Mouse (Mus musculus) hematopoietic multipotent progenitor cell, adult 10-12 weeks (in vitro differentiated cells): ENCODE measurements around the gene Vmn1r115. TPM values are rescaled to one million over a fixed set of nuclear protein-coding genes. Genes with fewer than 3 reads are reported as not detected.

Experiments used
- polyA plus RNA-seq: library from polyadenylated mRNA; stranded (reverse); fragments of >175 nt; gene quantifications from 2 replicates; pipeline ENCODE4 v1.2.3, GENCODE M21; 2012; ENCODE audit warnings: low replicate concordance

Gene Vmn1r115
- polyA plus RNA-seq, result not detected in 2 replicates

DNA sequence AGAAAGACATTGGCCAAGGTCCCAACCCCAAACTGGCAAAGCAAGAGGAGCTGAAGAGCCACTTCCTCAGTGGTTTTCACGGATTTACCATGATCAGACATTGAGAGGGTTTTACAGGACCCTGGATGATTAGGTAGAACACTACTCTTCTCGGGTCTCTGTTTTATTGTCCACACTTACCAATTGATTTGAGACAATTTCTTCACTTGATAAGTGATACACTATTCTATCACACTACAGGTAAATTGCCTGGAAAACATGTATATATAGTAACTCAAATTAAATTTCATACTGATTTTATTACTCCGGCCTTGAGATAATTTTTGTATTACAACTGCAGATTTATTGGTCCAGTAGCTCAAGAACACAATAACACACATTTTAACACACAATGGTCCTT, at the start of gene Vmn1r115:
Gene Vmn1r115, minus strand, starts transcription at position 101 of the 400 bp plus-strand sequence.

DNA sequence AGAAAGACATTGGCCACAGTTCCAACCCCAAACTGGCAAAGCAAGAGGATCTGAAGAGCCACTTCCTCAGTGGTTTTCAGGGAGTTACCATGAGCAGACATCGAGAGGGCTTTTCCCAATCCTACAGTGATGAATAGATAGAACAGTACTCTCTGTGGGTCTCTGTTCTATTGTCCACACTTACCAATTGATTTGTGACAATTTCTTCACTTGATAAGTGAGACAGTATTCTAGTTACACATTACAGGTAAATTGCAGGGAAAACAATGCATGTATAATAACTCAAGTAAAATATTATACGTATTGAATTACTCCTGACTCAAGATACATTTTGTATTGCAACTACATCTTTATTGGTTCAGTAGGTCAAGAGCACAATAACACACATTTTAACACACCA, 39.2 kb upstream of the Vmn1r115 start, which contains the start of gene Vmn1r117:
Gene Vmn1r117, minus strand, starts transcription at position 101 of the 400 bp plus-strand sequence.

DNA sequence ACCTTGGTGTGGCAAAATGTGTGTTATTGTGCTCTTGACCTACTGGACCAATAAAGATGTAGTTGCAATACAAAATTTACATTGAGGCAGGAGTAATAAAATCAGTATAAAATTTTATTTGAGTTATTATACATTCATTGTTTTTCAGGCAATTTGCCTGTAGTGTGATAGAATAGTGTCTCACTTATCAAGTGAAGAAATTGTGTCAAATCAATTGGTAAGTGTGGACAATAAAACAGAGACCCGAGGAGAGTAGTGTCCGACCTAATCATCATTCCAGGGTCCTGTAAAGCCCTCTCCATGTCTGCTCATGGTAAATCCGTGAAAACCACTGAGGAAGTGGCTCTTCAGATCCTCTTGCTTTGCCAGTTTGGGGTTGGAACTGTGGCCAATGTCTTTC, 27.2 kb upstream of the Vmn1r115 start, which contains the start of gene Vmn1r116:
Gene Vmn1r116, plus strand, starts transcription at position 301 of the 400 bp plus-strand sequence.

DNA sequence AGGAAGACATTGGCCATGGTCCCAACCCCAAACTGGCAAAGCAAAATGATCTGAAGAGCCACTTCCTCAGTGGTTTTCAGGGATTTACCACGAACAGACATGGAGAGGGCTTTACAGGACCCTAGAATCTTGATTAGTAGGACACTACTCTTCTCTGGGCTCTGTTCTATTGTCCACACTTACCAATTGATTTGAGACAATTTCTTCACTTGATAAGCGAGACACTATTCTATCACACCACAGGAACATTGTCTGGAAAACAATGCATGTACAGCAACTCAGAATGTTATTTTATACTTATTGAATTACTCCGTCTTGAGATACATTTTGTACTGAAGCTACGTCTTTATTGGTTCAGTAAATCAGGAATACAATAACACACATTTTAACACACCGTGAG, 32.7 kb downstream of the Vmn1r115 start, which contains the start of gene Vmn1r114:
Gene Vmn1r114, minus strand, starts transcription at position 101 of the 400 bp plus-strand sequence.

Other genes with a start within 250 kb of the Vmn1r115 start
- gene Gm4513, start 246.0 kb downstream of the Vmn1r115 start, polyA plus RNA-seq, result not detected in 2 replicates
- not detected in 2 replicates for gene Vmn1r107, start 176.1 kb downstream of the Vmn1r115 start, polyA plus RNA-seq
- not detected in 2 replicates for gene Vmn1r111, start 141.8 kb downstream of the Vmn1r115 start, polyA plus RNA-seq
- not detected in 2 replicates for gene Gm10668, start 114.4 kb downstream of the Vmn1r115 start, polyA plus RNA-seq
- not detected in 2 replicates for gene Vmn1r112, start 73.8 kb downstream of the Vmn1r115 start, polyA plus RNA-seq
- gene Vmn1r113, start 57.7 kb downstream of the Vmn1r115 start, polyA plus RNA-seq, result not detected in 2 replicates
- not detected in 2 replicates for gene Vmn1r114, start 32.8 kb downstream of the Vmn1r115 start, polyA plus RNA-seq
- gene Vmn1r116, start 27.3 kb upstream of the Vmn1r115 start, polyA plus RNA-seq, result not detected in 2 replicates
- gene Vmn1r117, start 39.1 kb upstream of the Vmn1r115 start, polyA plus RNA-seq, result not detected in 2 replicates
- not detected in 2 replicates for gene Vmn1r118, start 67.4 kb upstream of the Vmn1r115 start, polyA plus RNA-seq
- gene Vmn1r119, start 167.5 kb upstream of the Vmn1r115 start, polyA plus RNA-seq, result not detected in 2 replicates
- gene Vmn1r120, start 208.8 kb upstream of the Vmn1r115 start, polyA plus RNA-seq, result not detected in 2 replicates